Mouse (Mus musculus) embryonic facial prominence, embryonic 10.5 days (tissue): Measurements from ENCODE around the gene Cped1. TPM values are rescaled to one million over a fixed set of nuclear protein-coding genes. Genes with fewer than 3 reads are reported as not detected.
"Not testable (repeated sequence)": the region's sequence is repeated elsewhere in the genome, so short reads cannot be mapped to it uniquely, and the experiment has no call there.

Experiments
- DNase-seq: peaks from one replicate; pipeline ENCODE4 v3.0.0-alpha.2; 2017; ENCODE audit warnings: low spot score
- H3K27ac ChIP-seq: fragments of 300-500 bp; sonication (generic); replicated peaks from 2 replicates; pipeline ENCODE4 v1.5.1; 2016; ENCODE audit warnings: mild to moderate bottlenecking
- H3K27me3 ChIP-seq: fragments of 300-500 bp; sonication (generic); replicated peaks from 2 replicates; pipeline ENCODE4 v1.6.1; 2016; ENCODE audit warnings: low read depth, mild to moderate bottlenecking; ENCODE audit not compliant: poor library complexity, severe bottlenecking
- H3K36me3 ChIP-seq: fragments of 300-500 bp; sonication (generic); replicated peaks from 2 replicates; pipeline ENCODE4 v1.6.1; 2016; ENCODE audit warnings: mild to moderate bottlenecking, moderate library complexity
- H3K4me1 ChIP-seq: fragments of 300-500 bp; sonication (generic); 2 replicates; pipeline ENCODE4 v1.6.1; 2016
- H3K4me3 ChIP-seq: fragments of 300-500 bp; sonication (generic); 2 replicates; pipeline ENCODE4 v1.5.1; 2016; ENCODE audit warnings: mild to moderate bottlenecking, moderate library complexity
- H3K9me3 ChIP-seq: fragments of 300-500 bp; sonication (generic); 2 replicates; pipeline ENCODE4 v1.6.1; 2016; ENCODE audit warnings: mild to moderate bottlenecking
- WGBS: fragments of 180-500 bp; shearing (Covaris S2); methylation state at CpG from one replicate; pipeline ENCODE4 v1.1.7; 2016; 5-methylcytosine and 5-hydroxymethylcytosine counted together
- polyA plus RNA-seq: library from polyadenylated mRNA; unstranded; fragments of >200 nt; fragmentation: Nextera tagmentation; extraction: Ambion mirVana; gene quantifications from 2 replicates; pipeline ENCODE4 v1.2.1, GENCODE M21; 2016

The Cped1 gene
- polyA plus RNA-seq, 1 experiment from 2014 or later, result 39.3 TPM

DNA sequence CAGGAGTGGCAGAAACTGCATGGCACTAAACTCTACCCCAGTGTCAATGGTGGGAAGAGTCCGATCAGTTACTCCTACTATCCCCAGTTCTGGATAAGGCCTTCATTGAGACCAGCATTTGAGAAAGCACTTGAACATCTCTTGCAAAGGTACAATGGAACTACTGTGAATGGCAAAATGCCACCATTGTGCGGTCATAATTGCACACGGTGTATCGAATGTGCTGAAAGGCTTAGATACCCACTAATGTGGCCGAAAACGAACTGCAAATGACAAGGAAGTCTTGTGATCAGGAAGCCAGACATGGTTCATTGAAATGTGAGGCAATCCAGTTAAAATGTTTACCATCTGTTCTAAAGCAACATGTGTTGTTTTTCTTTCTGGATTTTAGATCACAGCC is 247.8 kb downstream of the Cped1 start:
- WGBS, result 56% methylated on average over 6 of the region's 6 CpGs

DNA sequence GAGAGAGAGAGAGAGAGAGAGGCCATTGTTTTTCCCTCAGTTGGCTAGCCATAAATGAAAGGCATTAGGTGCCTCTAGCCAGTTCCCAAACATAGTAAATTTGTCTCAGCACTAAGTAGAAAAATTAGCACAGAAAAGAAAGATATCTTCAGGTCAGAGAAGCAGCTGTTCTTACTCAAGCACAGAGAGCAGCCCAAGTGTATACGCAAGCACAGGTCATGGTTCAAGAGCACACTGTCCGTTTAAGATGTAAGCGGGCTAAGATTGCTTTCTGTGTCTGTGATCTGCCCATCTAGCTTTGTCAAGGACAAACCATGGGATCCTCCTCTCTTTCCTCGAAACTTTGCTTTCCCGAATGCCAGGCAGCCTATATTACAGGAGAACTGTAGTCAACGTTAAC is 249.4 kb downstream of the Cped1 start:
- 89% methylated on average over 6 of the region's 6 CpGs for WGBS
- DNase-seq, result no peak
- Histone ChIP-seq H3K27me3 (no peaks in the 10 kb centered on the region), H3K9me3 (no peaks in the 10 kb centered on the region), H3K4me1 (peaks cover 6% of the 10 kb centered on the region; the same call in 1 of the 2 replicates), H3K27ac (no peak overlapping the region), H3K4me3 (no peak overlapping the region), H3K36me3 (peaks cover 19% of the 10 kb centered on the region; the same call in 1 of the 2 replicates)

More for the DNA sequence above, 247.8 kb downstream of the Cped1 start:
- Histone ChIP-seq H3K9me3 (no peaks in the 10 kb centered on the region), H3K4me3 (no peak overlapping the region), H3K27me3 (no peaks in the 10 kb centered on the region), H3K36me3 (peaks cover 14% of the 10 kb centered on the region; the same call in 1 of the 2 replicates), H3K27ac (no peak overlapping the region), H3K4me1 (peaks cover 6% of the 10 kb centered on the region; the same call in 1 of the 2 replicates)
- DNase-seq, result peak; percentile 27

GRCm38 (mm10) chr6:22243321-22243720 is 257.6 kb downstream of the Cped1 start:
- no peak overlapping the region for H3K27ac ChIP-seq
- WGBS, result 73% methylated on average over 8 of the region's 8 CpGs
- no peaks in the 10 kb centered on the region for H3K9me3 ChIP-seq
- peaks cover 20% of the 10 kb centered on the region for H3K36me3 ChIP-seq
- no peaks in the 10 kb centered on the region for H3K4me1 ChIP-seq
- no peak overlapping the region for H3K4me3 ChIP-seq
- DNase-seq, result no peak
- no peaks in the 10 kb centered on the region for H3K27me3 ChIP-seq

GRCm38 (mm10) chr6:22246696-22247095 is 261.0 kb downstream of the Cped1 start:
- Histone ChIP-seq H3K9me3 (no peaks in the 10 kb centered on the region), H3K27ac (no peak overlapping the region), H3K4me1 (no peaks in the 10 kb centered on the region), H3K27me3 (no peaks in the 10 kb centered on the region), H3K36me3 (peaks cover 3% of the 10 kb centered on the region; the same call in 1 of the 2 replicates), H3K4me3 (no peak overlapping the region)
- 93% methylated on average over 2 of the region's 2 CpGs for WGBS
- DNase-seq, result no peak

GRCm38 (mm10) chr6:22258784-22259183 is 273.1 kb downstream of the Cped1 start:
- Histone ChIP-seq H3K27me3 (no peaks in the 10 kb centered on the region), H3K27ac (no peak overlapping the region), H3K4me3 (no peak overlapping the region), H3K36me3 (peaks cover 10% of the 10 kb centered on the region), H3K9me3 (no peaks in the 10 kb centered on the region), H3K4me1 (no peaks in the 10 kb centered on the region)
- 91% methylated on average over 4 of the region's 4 CpGs for WGBS
- DNase-seq, result no peak

DNA sequence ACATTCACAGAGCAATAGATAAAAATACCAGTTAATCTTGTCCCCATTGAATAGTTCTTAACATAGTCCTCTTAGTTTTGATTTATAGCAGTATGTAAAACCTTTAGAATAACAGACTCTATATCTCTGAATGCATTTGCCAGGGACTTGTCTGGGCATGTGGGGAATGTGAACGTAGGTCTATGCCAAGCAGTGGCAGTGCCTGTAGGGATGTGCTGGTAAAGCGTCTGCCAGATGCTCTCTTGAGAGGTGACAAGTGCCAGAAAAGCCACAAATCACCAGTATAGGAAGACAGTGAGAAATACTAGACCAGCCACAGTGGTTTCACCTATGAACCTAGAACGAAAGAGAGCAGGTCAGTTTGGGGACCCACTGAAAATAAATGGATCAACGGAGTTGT is 276.8 kb downstream of the Cped1 start:
- H3K4me1 ChIP-seq, result no peaks in the 10 kb centered on the region
- DNase-seq, result no peak
- H3K36me3 ChIP-seq, result no peaks in the 10 kb centered on the region
- no peaks in the 10 kb centered on the region for H3K9me3 ChIP-seq
- H3K27ac ChIP-seq, result no peak overlapping the region
- no peaks in the 10 kb centered on the region for H3K27me3 ChIP-seq
- 80% methylated on average over 4 of the region's 4 CpGs for WGBS
- no peak overlapping the region for H3K4me3 ChIP-seq

GRCm38 (mm10) chr6:22264094-22264493 is 278.4 kb downstream of the Cped1 start:
- H3K4me1 ChIP-seq, DNase-seq, H3K9me3 ChIP-seq, H3K36me3 ChIP-seq, H3K27ac ChIP-seq, H3K27me3 ChIP-seq, H3K4me3 ChIP-seq: not testable (repeated sequence)
- 90% methylated on average over 8 of the region's 8 CpGs for WGBS

- Histone ChIP-seq H3K4me1 (no peaks in the 10 kb centered on the region), H3K27me3 (no peaks in the 10 kb centered on the region), H3K4me3 (no peak overlapping the region), H3K27ac (no peak overlapping the region), H3K9me3 (no peaks in the 10 kb centered on the region), H3K36me3 (no peaks in the 10 kb centered on the region)
- no peak for DNase-seq
- 85% methylated on average over 4 of the region's 4 CpGs for WGBS
Observed at GRCm38 (mm10) chr6:22266018-22266417, 280.3 kb downstream of the Cped1 start.

GRCm38 (mm10) chr6:22267807-22268667 is 282.3 kb downstream of the Cped1 start:
- H3K9me3 ChIP-seq, result no peaks in the 10 kb centered on the region
- no peaks in the 10 kb centered on the region for H3K36me3 ChIP-seq
- 75% methylated on average over 5 of the region's 5 CpGs for WGBS
- H3K4me3 ChIP-seq, result no peak overlapping the region
- no peak for DNase-seq
- H3K27ac ChIP-seq, result no peak overlapping the region
- H3K27me3 ChIP-seq, result no peaks in the 10 kb centered on the region
- H3K4me1 ChIP-seq, result no peaks in the 10 kb centered on the region

DNA sequence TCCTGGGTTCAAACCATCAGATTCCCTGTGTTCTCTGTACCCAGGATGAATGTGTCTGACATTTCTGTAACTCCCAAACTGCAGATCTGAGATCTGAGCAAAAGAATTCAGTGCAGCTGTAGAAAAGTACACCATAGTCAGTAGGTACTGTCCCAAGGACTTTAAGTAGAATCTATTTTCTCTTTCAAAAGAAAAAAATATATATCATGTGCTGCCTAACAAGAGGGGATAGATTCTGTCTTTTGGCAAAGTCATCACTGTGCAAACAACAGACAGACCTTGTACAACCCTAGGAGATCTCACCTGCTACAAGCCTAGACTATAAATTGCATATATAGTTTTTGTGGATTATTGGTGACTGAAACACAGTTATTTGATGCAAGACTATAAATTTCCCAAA is 283.0 kb downstream of the Cped1 start:
- no peaks in the 10 kb centered on the region for H3K4me1 ChIP-seq
- no peak overlapping the region for H3K27ac ChIP-seq
- H3K27me3 ChIP-seq, result no peaks in the 10 kb centered on the region
- no peaks in the 10 kb centered on the region for H3K36me3 ChIP-seq
- no peak for DNase-seq
- H3K9me3 ChIP-seq, result no peaks in the 10 kb centered on the region
- H3K4me3 ChIP-seq, result no peak overlapping the region

- H3K9me3 ChIP-seq, result no peaks in the 10 kb centered on the region
- no peak overlapping the region for H3K4me3 ChIP-seq
- H3K36me3 ChIP-seq, result no peaks in the 10 kb centered on the region
- H3K27ac ChIP-seq, result no peak overlapping the region
- WGBS, result 80% methylated on average over 8 of the region's 8 CpGs
- H3K4me1 ChIP-seq, result no peaks in the 10 kb centered on the region
- no peaks in the 10 kb centered on the region for H3K27me3 ChIP-seq
- no peak for DNase-seq
Observed at GRCm38 (mm10) chr6:22269840-22270521, 284.3 kb downstream of the Cped1 start.

DNA sequence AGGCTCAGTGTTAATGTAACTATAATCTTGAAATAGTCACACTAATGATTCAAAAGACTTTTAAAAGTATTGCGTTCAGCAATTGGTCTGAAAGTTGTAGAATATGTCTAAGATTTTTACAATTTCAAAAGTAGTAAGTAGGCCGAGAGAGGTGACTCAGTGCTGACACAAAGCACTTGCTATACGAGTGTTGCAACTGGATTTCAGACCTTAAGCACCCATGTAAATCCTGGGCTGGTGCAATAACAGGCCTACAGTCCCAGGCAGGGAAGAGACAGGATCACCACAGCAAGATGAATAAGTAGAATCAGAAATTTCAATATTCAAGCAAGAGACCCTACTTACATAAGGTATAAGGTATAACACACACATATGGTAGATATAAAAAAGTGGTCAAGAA is 292.2 kb downstream of the Cped1 start:
- 84% methylated on average over 3 of the region's 3 CpGs for WGBS
- Histone ChIP-seq H3K4me3 (no peak overlapping the region), H3K27ac (no peak overlapping the region), H3K36me3 (no peaks in the 10 kb centered on the region), H3K4me1 (peaks cover 8% of the 10 kb centered on the region), H3K27me3 (no peaks in the 10 kb centered on the region), H3K9me3 (no peaks in the 10 kb centered on the region)
- DNase-seq, result no peak
